Mouse (Mus musculus) neutrophil, adult 5-6 weeks (primary cell): Measurements from ENCODE around the gene Cib4. TPM values are rescaled to one million over a fixed set of nuclear protein-coding genes. Genes with fewer than 3 reads are reported as not detected.

Experiments
- ATAC-seq: fragments of 151-379, 151-347 bp; 2 replicates; pipeline ENCODE4 v1.8.0; 2017; ENCODE audit warnings: mild to moderate bottlenecking, moderate TSS enrichment; ENCODE audit not compliant: insufficient number of reproducible peaks, poor library complexity, low FRiP score, severe bottlenecking; ENCODE audit errors: extremely low read depth
- total RNA-seq: library from RNA; stranded (forward); fragments of 200-1000 nt; gene quantifications from 2 replicates; pipeline ENCODE4 v1.2.3, GENCODE M21; 2017

Gene Cib4
- total RNA-seq, 1 experiment from 2014 or later: not detected

DNA sequence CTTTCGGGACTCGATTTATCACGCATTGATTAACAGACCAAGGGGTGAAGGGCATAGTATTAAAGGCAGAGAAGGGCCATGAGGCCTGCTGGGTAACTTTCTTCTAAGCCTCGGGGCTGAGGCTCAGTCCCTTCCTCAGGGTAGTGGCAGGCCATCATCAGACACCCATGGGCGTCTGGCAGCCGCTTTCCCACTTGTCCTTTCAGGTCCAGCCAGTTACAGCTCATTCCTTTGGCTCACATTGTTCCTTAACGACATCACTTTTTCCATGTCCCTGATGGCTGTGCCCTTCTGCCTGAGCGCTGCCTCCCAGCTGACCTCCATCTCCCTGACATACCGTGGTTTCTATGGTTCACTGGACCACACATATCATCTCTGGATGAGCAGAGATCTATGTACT lies 31.6 kb upstream of the Cib4 start:
- ATAC-seq: no peak

GRCm38 (mm10) chr5:30576233-30576632 lies 30.6 kb upstream of the Cib4 start:
- no peak for ATAC-seq

DNA sequence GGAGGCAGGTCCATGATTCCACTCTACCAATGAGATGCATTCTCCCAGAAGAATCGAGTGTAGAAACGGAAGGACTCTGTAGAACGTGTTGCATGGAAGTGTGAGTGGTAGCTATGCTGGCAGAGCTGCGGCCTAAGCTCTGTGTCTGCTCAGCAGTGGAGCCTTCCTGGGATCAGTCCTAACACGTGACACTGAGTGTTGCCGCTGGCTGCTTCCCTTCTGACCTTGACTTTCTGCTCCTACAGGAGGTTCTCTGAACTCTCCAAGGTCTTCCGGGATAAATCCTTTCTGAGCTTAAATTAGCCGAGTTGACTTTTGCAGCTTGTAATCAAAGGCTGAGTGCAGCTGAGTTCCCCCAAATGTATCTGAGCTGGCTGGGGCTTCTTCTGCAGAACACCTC lies 28.7 kb upstream of the Cib4 start:
- ATAC-seq: no peak

DNA sequence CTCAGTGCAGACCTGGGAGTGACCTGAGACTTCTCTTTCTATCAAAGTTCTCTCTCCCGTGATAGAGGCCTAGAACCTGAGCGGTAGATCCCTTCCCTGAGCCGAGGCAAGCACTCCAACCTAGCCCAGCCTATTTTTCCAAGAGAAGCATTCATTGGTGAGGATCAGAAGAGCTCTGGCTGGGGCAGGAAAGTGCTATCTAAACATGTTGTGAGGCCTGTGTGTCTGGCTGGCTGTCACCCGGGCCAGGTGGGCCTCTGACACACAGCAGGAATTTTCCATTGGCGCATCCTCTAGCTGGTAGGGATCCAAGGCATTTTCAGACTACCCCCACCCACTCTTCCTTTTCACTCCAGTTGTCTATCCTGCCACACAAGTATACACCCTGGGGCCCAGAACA lies 26.2 kb upstream of the Cib4 start:
- no peak for ATAC-seq

- no peak for ATAC-seq
These were observed 22.8 kb upstream of the Cib4 start for GRCm38 (mm10) chr5:30568479-30568878.

DNA sequence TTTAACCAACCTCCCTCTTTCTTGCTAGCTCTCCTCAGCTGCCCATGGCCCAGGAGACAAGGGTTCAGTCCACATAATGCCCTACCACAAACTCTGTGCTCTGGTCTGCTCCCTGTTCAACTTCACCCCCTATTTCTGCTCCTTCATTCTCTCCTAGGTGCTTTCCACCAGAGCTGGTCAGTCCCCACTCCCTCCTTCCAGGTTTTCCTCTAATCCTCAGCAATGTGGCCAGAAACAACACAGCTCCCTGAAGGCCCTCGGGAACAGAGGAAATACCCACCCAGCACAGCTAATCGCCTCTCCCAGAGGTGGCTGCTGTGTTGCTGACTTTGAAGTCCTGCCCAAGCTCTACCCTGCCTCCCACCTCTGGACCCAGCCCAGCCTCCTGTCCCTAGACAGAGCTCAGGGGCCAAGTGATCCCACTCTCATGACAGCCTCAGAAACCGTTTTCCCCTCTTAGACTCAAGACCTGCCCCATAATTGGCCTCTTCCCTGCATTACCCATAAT lies 14.4 kb upstream of the Cib4 start:
- no peak for ATAC-seq

- ATAC-seq: no peak
These were observed 13.8 kb upstream of the Cib4 start for GRCm38 (mm10) chr5:30559421-30559820.

GRCm38 (mm10) chr5:30556284-30556683 lies 10.6 kb upstream of the Cib4 start:
- ATAC-seq: no peak

DNA sequence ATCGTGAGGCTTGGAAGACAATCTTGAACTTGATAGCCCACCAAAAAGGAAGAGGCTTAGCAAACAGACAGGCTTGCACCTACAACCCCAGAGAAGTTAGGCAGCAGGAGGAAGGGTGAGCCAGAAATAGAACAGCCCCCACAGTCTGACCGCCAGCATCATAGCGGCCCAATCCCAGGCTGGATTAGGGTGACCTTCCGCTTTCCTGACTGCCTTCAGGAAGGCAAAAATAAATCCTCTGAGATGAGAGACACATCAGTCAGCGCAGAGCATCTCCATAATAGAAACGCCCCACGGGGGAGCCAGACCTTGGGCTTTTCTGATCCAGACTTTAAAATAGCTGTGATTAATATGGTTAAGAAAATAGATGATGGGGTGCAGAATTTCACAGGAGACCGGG lies 9.3 kb upstream of the Cib4 start:
- no peak for ATAC-seq

- no peak for ATAC-seq
These were observed 8.3 kb upstream of the Cib4 start for GRCm38 (mm10) chr5:30553936-30554335.

DNA sequence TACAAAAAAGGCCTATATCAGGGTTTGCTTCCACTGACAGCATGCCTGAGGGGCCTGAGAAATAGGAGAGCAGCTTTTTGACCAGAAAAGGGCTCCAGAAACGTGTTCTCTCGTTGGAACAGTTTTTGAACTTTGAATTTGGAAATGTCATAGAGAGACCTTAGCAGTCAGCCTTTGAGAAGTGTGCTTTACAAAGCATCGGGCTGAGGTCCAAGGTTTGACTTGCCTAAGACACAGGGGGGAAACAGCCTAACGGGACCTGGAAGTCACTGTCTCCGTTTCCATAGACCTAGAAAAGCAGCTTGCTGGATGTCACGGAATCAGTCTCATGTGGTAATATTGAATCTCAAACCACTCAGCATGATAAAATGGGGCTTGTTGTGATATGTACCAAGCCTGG lies 6.4 kb upstream of the Cib4 start:
- ATAC-seq: no peak

GRCm38 (mm10) chr5:30551022-30551638 lies 5.5 kb upstream of the Cib4 start:
- ATAC-seq: no peak

DNA sequence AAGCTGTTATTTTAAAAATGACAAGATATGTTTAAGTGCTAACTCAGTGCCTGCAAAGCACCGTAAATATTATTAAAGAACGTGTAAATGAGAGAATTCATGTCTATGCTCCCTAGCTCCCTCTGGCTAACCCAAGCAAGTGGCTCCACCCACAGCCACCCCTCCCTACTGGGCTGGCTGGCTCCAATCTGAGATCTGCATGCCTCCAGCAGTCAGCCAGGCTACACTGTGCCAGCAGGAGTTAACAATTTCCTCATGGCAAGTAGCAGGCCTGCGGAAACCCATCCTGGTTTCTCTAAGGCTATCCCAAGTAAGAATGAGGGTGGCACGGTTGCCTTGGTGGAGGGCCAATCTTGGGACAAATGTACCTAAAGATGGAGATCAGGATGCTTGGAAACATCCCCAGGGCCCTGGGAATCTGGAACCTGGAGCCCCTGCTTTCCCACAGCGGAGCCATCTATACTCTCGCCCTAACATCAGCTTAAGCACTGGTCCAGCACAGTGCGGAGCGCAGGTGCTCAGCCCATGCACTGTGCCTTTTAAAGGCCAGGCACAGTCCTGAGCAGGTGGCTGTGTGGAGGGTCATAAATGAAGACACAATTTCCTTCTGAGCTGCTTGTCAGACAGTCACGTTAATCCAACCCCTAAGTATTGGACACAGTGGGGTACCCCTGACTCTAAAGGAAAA lies 4.8 kb upstream of the Cib4 start:
- ATAC-seq: no peak

DNA sequence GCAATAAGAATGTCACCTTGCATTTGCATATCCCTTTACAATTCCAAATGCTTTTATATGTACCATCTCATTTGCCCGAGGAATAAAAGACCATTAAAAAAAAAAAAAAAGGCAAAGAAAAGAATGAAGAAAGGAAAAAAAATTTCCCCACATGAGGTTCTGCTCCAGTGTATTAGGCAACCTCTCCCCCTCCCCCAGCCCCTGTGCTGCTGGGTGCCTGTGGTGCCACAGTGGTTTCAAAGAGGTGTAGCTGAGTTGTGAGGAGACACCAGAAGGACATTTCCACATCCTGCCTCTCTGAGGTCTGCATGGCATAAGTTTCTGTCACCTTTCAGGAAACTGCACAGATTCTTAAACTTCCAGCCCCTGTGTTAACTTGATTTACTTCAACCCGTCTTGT lies 3.0 kb upstream of the Cib4 start:
- no peak for ATAC-seq

- no peak for ATAC-seq
These were observed 9.5 kb downstream of the Cib4 start for GRCm38 (mm10) chr5:30536051-30536570.

DNA sequence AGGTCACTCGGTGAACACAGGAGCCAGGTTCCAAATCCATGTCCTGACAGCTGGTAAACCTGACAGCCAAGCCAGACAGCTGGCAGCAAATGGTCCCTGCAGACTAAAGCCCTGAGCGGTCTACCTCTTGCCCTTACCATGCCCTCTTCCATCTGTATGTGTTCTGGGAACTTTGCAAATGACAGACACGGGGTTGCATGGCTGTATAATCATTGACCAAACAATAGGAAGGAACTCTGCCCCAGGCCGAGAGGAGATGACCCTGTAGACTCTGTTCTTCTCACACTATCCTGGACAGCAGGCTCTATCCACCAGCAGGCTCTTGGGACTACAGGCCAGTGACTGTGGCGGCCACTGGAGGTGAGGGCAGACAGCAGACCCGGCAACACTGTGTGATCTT lies 11.0 kb downstream of the Cib4 start:
- no peak for ATAC-seq

DNA sequence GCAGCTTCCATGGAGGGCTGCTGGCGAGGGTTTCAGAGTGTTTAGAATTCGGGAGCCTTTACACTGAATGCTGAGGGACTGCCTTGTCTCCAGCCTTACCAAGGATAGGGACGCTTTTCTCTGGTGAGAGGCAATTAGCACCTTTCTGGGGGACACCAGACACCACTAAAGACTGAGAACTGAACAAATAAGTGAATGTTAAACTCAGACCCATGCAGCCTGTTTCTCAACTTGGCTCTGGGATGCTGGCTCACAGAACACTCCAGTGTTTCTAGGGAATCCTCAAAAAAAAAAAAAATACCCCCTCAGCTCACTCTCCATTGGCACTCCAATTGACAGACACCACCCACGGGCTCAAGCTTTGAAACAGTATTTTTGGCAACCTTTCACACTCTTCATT lies 16.7 kb downstream of the Cib4 start:
- no peak for ATAC-seq

DNA sequence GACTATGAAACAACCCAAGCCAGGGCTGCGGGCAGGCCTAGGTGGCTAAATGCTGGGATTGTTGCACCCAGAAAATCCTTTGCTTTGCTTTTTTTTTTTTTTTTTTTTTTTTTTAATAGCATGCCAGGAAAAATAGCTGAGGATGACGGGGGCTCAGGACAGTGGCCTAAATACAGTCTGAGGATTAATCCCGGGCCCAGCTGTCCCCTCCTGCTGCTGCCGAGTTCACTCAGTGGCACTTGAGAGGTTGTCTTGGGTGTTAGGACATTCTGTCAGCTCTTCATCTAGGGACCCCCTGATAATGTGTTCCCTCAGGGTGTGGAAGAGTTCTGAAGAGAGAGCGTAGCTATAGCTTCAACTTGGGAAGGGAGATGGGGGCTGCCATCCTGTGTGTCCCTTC lies 18.5 kb downstream of the Cib4 start:
- no peak for ATAC-seq

GRCm38 (mm10) chr5:30525920-30526836 lies 19.5 kb downstream of the Cib4 start:
- no peak for ATAC-seq

DNA sequence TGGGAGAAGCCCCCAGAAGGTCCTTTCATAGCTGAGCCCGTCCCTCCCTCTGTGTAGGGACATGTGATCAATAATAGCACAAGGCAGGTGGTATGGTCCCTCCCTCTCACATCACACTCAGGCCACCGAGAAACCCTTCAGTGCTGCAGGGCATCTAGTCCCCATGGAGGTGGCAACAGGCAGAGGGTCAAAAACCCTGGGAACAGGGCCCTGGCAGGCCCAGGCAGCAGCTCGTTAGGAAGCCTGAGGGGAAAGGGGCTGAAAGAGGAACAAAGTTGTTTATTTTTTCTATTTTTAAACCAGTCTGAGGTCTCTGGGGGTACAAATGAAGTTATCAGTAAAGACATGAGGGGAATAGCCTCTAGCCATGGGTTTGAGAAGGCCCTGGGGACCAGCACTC lies 21.4 kb downstream of the Cib4 start:
- no peak for ATAC-seq
